Mouse (Mus musculus): ENCODE data around the gene Ehbp1. TPM values are rescaled to one million over a fixed set of nuclear protein-coding genes. Genes with fewer than 3 reads are reported as not detected.

The Ehbp1 gene
- polyA plus RNA-seq, 1 experiment: 38.7 TPM

GRCm38 (mm10) chr11:22255418-22255817 lies 86.7 kb downstream of the Ehbp1 start:
- Histone ChIP-seq H3K4me1 (ENCODE audit: control insufficient read depth, insufficient read depth, low read length) (peaks cover 2% of the 10 kb centered on the region; the same call in 1 of the 2 replicates), H3K4me3 (ENCODE audit: insufficient read depth, low read length) (no peak overlapping the region), H3K27ac (ENCODE audit: insufficient read depth, low read length) (no peak overlapping the region)
- TF ChIP-seq POLR2A (IDR thresholded peaks at IDR 0.05; ENCODE audit: low read depth, low read length) (no peak), CTCF (IDR thresholded peaks at IDR 0.05; ENCODE audit: borderline replicate concordance, insufficient read depth, low read length) (no peak)

DNA sequence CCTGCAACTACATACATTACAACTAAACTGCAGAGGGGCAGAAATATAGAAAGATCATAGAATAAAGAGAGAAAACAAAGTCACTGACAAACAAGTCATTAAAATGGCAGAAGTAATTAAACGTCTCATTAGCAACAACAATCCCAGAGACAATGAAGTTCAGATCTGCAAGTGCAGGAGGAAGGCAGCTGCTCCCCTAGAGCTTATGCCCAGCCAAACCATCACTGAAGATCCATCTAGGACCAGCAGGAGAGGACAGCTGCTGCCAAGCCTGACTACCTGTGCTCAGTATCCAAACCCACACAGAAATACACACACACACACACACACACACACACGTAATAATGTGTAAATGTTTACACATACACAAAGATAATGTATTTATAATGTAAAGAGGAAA lies 92.7 kb downstream of the Ehbp1 start:
- H3K27ac ChIP-seq (ENCODE audit: insufficient read depth, low read length): no peak overlapping the region
- no peak for TF ChIP-seq POLR2A (IDR thresholded peaks at IDR 0.05; ENCODE audit: low read depth, low read length)
- TF ChIP-seq CTCF (IDR thresholded peaks at IDR 0.05; ENCODE audit: borderline replicate concordance, insufficient read depth, low read length): no peak
- H3K4me1 ChIP-seq (ENCODE audit: control insufficient read depth, insufficient read depth, low read length): no peaks in the 10 kb centered on the region
- no peak overlapping the region for H3K4me3 ChIP-seq (ENCODE audit: insufficient read depth, low read length)

GRCm38 (mm10) chr11:22247736-22248135 lies 94.4 kb downstream of the Ehbp1 start:
- no peaks in the 10 kb centered on the region for H3K4me1 ChIP-seq (ENCODE audit: control insufficient read depth, insufficient read depth, low read length)
- TF ChIP-seq POLR2A (IDR thresholded peaks at IDR 0.05; ENCODE audit: low read depth, low read length) (no peak), CTCF (IDR thresholded peaks at IDR 0.05; ENCODE audit: borderline replicate concordance, insufficient read depth, low read length) (no peak)

DNA sequence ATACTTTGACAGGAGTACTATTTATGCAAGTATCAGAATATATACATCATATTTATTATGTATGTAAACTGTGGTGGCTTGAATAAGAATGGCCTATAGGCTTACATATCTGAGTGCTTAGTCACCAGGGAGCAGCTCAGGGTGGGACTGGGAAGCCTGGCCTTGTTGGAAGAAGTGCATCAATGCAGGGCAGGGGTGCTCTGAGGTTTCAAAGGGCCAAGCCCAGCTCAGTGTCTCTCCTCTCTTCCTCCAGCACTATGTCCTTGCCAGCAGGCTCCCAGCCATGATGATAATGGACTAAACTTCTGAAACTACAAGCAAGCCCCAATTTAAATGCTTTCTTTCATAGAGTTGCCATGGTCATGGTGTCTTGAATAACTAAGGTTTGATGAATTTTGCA lies 95.0 kb downstream of the Ehbp1 start:
- TF ChIP-seq POLR2A (IDR thresholded peaks at IDR 0.05; ENCODE audit: low read depth, low read length): no peak
- TF ChIP-seq CTCF (IDR thresholded peaks at IDR 0.05; ENCODE audit: borderline replicate concordance, insufficient read depth, low read length): no peak
- H3K4me1 ChIP-seq (ENCODE audit: control insufficient read depth, insufficient read depth, low read length): no peaks in the 10 kb centered on the region
- H3K27ac ChIP-seq (ENCODE audit: insufficient read depth, low read length): no peak overlapping the region
- H3K4me3 ChIP-seq (ENCODE audit: insufficient read depth, low read length): no peak overlapping the region

More at GRCm38 (mm10) chr11:22247736-22248135, 94.4 kb downstream of the Ehbp1 start:
- H3K4me3 ChIP-seq (ENCODE audit: insufficient read depth, low read length): no peak overlapping the region
- no peak overlapping the region for H3K27ac ChIP-seq (ENCODE audit: insufficient read depth, low read length)

DNA sequence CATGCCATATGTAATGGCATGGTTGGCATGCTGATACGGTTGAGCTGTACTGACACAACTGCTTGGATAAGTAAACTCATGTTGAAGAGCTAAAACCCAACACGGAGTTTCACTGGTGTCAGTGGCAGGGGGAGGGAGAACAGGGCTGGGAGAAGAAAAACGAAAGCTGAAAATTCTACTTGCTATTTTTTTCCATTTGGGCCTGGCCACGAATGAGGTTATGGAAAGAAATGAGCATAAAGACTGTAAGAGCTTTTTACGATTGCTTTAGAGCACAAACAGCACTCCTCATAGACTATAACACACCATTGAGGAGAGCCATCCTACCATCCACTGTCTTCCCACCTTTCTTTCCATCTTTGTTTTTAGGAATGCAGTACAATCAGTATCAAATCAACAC lies 106.5 kb downstream of the Ehbp1 start:
- TF ChIP-seq CTCF (IDR thresholded peaks at IDR 0.05; ENCODE audit: borderline replicate concordance, insufficient read depth, low read length): no peak
- TF ChIP-seq POLR2A (IDR thresholded peaks at IDR 0.05; ENCODE audit: low read depth, low read length): no peak
- Histone ChIP-seq H3K27ac (ENCODE audit: insufficient read depth, low read length) (no peak overlapping the region), H3K4me1 (ENCODE audit: control insufficient read depth, insufficient read depth, low read length) (no peaks in the 10 kb centered on the region), H3K4me3 (ENCODE audit: insufficient read depth, low read length) (no peak overlapping the region)

DNA sequence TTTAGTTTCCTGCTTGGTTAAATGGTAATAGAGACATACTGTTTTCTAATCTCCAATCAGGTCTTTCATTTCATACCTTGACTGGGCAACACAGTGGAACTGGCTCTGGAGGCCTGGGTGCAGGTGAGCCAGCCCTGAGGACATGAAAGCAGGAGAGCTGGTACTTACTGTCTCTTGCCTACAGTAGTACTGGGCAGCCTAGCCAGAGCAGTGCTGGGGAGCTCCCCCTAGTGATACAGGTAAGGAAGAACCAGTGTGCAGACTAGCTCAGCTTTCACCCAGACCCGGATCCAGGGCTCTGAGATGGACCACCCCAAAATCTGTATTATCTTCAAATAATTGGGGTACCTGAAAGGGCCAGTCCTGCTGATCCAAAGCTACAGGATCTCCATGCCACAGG lies 107.4 kb downstream of the Ehbp1 start:
- no peaks in the 10 kb centered on the region for H3K4me1 ChIP-seq (ENCODE audit: control insufficient read depth, insufficient read depth, low read length)
- no peak overlapping the region for H3K27ac ChIP-seq (ENCODE audit: insufficient read depth, low read length)
- H3K4me3 ChIP-seq (ENCODE audit: insufficient read depth, low read length): no peak overlapping the region
- TF ChIP-seq POLR2A (IDR thresholded peaks at IDR 0.05; ENCODE audit: low read depth, low read length): no peak
- no peak for TF ChIP-seq CTCF (IDR thresholded peaks at IDR 0.05; ENCODE audit: borderline replicate concordance, insufficient read depth, low read length)

DNA sequence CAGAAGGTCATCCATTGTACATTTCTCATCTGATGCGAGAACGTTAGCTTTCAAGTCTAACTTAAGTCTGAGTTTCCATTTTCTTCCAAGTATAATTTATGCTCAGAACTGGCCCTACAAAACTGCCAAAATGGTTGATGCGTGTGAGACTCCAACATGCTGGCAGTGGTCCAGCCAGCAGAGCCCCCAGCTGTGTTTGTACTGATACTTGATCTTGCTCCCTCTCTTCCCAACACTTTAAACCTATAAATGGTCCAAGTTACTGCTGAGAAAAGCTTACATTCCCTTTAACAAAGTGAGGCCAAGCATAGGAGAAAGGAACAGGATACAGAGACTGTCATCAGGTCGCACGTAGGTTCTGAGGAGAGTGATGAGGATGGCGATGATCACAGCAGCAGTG lies 111.2 kb downstream of the Ehbp1 start:
- Histone ChIP-seq H3K4me1 (ENCODE audit: control insufficient read depth, insufficient read depth, low read length) (no peaks in the 10 kb centered on the region), H3K4me3 (ENCODE audit: insufficient read depth, low read length) (no peak overlapping the region), H3K27ac (ENCODE audit: insufficient read depth, low read length) (peak overlapping the region; percentile 5; the same call in 1 of the 2 replicates)
- TF ChIP-seq CTCF (IDR thresholded peaks at IDR 0.05; ENCODE audit: borderline replicate concordance, insufficient read depth, low read length) (no peak), POLR2A (IDR thresholded peaks at IDR 0.05; ENCODE audit: low read depth, low read length) (no peak)

GRCm38 (mm10) chr11:22225619-22226018 lies 116.5 kb downstream of the Ehbp1 start:
- no peak for TF ChIP-seq POLR2A (IDR thresholded peaks at IDR 0.05; ENCODE audit: low read depth, low read length)
- TF ChIP-seq CTCF (IDR thresholded peaks at IDR 0.05; ENCODE audit: borderline replicate concordance, insufficient read depth, low read length): no peak
- no peak overlapping the region for H3K4me3 ChIP-seq (ENCODE audit: insufficient read depth, low read length)
- H3K4me1 ChIP-seq (ENCODE audit: control insufficient read depth, insufficient read depth, low read length): no peaks in the 10 kb centered on the region
- H3K27ac ChIP-seq (ENCODE audit: insufficient read depth, low read length): no peak overlapping the region

GRCm38 (mm10) chr11:22218222-22218621 lies 123.9 kb downstream of the Ehbp1 start:
- Histone ChIP-seq H3K27ac (ENCODE audit: insufficient read depth, low read length) (no peak overlapping the region), H3K4me1 (ENCODE audit: control insufficient read depth, insufficient read depth, low read length) (no peaks in the 10 kb centered on the region), H3K4me3 (ENCODE audit: insufficient read depth, low read length) (no peak overlapping the region)
- TF ChIP-seq CTCF (IDR thresholded peaks at IDR 0.05; ENCODE audit: borderline replicate concordance, insufficient read depth, low read length) (no peak), POLR2A (IDR thresholded peaks at IDR 0.05; ENCODE audit: low read depth, low read length) (no peak)

DNA sequence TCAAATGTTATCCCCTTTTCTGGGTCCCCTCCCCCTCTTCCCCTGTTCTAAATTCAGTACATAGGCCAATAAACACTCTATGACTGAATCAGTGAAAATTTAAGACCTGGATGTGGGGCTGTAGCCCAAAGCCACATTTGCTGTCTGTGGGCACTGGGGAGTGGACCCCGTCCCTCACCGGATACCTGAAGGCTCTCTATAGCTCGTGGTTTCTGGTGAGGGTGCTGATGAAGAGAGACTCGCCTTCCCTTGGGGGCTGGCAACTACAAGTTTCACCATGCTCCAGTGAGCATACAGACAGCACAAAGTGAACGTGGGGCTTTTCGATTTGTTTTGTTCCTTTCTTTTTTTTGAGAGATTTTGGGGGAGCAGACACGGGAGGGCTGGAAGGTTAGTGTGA lies 125.2 kb downstream of the Ehbp1 start:
- no peak overlapping the region for H3K27ac ChIP-seq (ENCODE audit: insufficient read depth, low read length)
- no peak overlapping the region for H3K4me3 ChIP-seq (ENCODE audit: insufficient read depth, low read length)
- TF ChIP-seq POLR2A (IDR thresholded peaks at IDR 0.05; ENCODE audit: low read depth, low read length) (no peak), CTCF (IDR thresholded peaks at IDR 0.05; ENCODE audit: borderline replicate concordance, insufficient read depth, low read length) (no peak)
- H3K4me1 ChIP-seq (ENCODE audit: control insufficient read depth, insufficient read depth, low read length): no peaks in the 10 kb centered on the region

GRCm38 (mm10) chr11:22206611-22207010 lies 135.5 kb downstream of the Ehbp1 start:
- Histone ChIP-seq H3K4me1 (ENCODE audit: control insufficient read depth, insufficient read depth, low read length) (no peaks in the 10 kb centered on the region), H3K27ac (ENCODE audit: insufficient read depth, low read length) (no peak overlapping the region), H3K4me3 (ENCODE audit: insufficient read depth, low read length) (no peak overlapping the region)
- TF ChIP-seq CTCF (IDR thresholded peaks at IDR 0.05; ENCODE audit: borderline replicate concordance, insufficient read depth, low read length) (no peak), POLR2A (IDR thresholded peaks at IDR 0.05; ENCODE audit: low read depth, low read length) (no peak)
